Mouse (Mus musculus): ENCODE data around the gene Baiap2l2. TPM values are rescaled to one million over a fixed set of nuclear protein-coding genes. Genes with fewer than 3 reads are reported as not detected.

Gene Baiap2l2
- total RNA-seq, 2 experiments from 2014 or later, result 3.3 to 4.2 TPM

GRCm38 (mm10) chr15:79304832-79305231, 19.5 kb upstream of the Baiap2l2 start:
- no peak for DNase-seq (ENCODE audit: extremely low spot score in 1 of 2, low spot score in 1 of 2)

- peak in 1 of 2 experiments; percentile 21 for DNase-seq (ENCODE audit: extremely low spot score in 1 of 2, low spot score in 1 of 2)
Observed at GRCm38 (mm10) chr15:79303725-79304124, 18.4 kb upstream of the Baiap2l2 start.

- no peak for DNase-seq (ENCODE audit: extremely low spot score in 1 of 2, low spot score in 1 of 2)
Observed at GRCm38 (mm10) chr15:79299563-79300155, 14.3 kb upstream of the Baiap2l2 start.

GRCm38 (mm10) chr15:79298553-79298952, 13.2 kb upstream of the Baiap2l2 start:
- DNase-seq (ENCODE audit: extremely low spot score in 1 of 2, low spot score in 1 of 2), result no peak

GRCm38 (mm10) chr15:79292779-79293178, 7.4 kb upstream of the Baiap2l2 start:
- DNase-seq (ENCODE audit: extremely low spot score in 1 of 2, low spot score in 1 of 2), result no peak

GRCm38 (mm10) chr15:79290340-79290739, 5.0 kb upstream of the Baiap2l2 start:
- no peak for DNase-seq (ENCODE audit: extremely low spot score in 1 of 2, low spot score in 1 of 2)

- no peak for DNase-seq (ENCODE audit: extremely low spot score in 1 of 2, low spot score in 1 of 2)
Observed at GRCm38 (mm10) chr15:79289441-79289840, 4.1 kb upstream of the Baiap2l2 start.

- DNase-seq (ENCODE audit: extremely low spot score in 1 of 2, low spot score in 1 of 2), result no peak
Observed at GRCm38 (mm10) chr15:79288387-79288786, 3.0 kb upstream of the Baiap2l2 start.

GRCm38 (mm10) chr15:79287091-79287490, 1.8 kb upstream of the Baiap2l2 start:
- DNase-seq (ENCODE audit: extremely low spot score in 1 of 2, low spot score in 1 of 2), result no peak

GRCm38 (mm10) chr15:79286141-79286540, 804 bp upstream of the Baiap2l2 start:
- DNase-seq (ENCODE audit: extremely low spot score in 1 of 2, low spot score in 1 of 2), result no peak

- no peak for DNase-seq (ENCODE audit: extremely low spot score in 1 of 2, low spot score in 1 of 2)
Observed at GRCm38 (mm10) chr15:79283371-79283770, 2.0 kb downstream of the Baiap2l2 start.

GRCm38 (mm10) chr15:79282434-79282833, 2.9 kb downstream of the Baiap2l2 start:
- DNase-seq (ENCODE audit: extremely low spot score in 1 of 2, low spot score in 1 of 2), result no peak

GRCm38 (mm10) chr15:79281389-79281788, 3.9 kb downstream of the Baiap2l2 start:
- no peak for DNase-seq (ENCODE audit: extremely low spot score in 1 of 2, low spot score in 1 of 2)

- DNase-seq (ENCODE audit: extremely low spot score in 1 of 2, low spot score in 1 of 2), result no peak
Observed at GRCm38 (mm10) chr15:79280850-79281249, 4.5 kb downstream of the Baiap2l2 start.

- no peak for DNase-seq (ENCODE audit: extremely low spot score in 1 of 2, low spot score in 1 of 2)
Observed at GRCm38 (mm10) chr15:79280209-79280608, 5.1 kb downstream of the Baiap2l2 start.

- no peak for DNase-seq (ENCODE audit: extremely low spot score in 1 of 2, low spot score in 1 of 2)
Observed at GRCm38 (mm10) chr15:79277728-79278127, 7.6 kb downstream of the Baiap2l2 start.

- DNase-seq (ENCODE audit: extremely low spot score in 1 of 2, low spot score in 1 of 2), result no peak
Observed at GRCm38 (mm10) chr15:79273020-79273419, 12.3 kb downstream of the Baiap2l2 start.

GRCm38 (mm10) chr15:79271124-79271746, 14.1 kb downstream of the Baiap2l2 start:
- DNase-seq (ENCODE audit: extremely low spot score in 1 of 2, low spot score in 1 of 2), result peak in 1 of 2 experiments; percentile 54

- DNase-seq (ENCODE audit: extremely low spot score in 1 of 2, low spot score in 1 of 2), result peak in 1 of 2 experiments; percentile 53
Observed at GRCm38 (mm10) chr15:79270317-79271123, 14.8 kb downstream of the Baiap2l2 start.

GRCm38 (mm10) chr15:79268521-79268920, 16.8 kb downstream of the Baiap2l2 start:
- DNase-seq (ENCODE audit: extremely low spot score in 1 of 2, low spot score in 1 of 2), result no peak

GRCm38 (mm10) chr15:79265384-79265783, 20.0 kb downstream of the Baiap2l2 start:
- no peak for DNase-seq (ENCODE audit: extremely low spot score in 1 of 2, low spot score in 1 of 2)
